Mouse (Mus musculus) MN1 (cell line): ENCODE measurements around the gene Acad12.
A peak's percentile ranks its signal among the peaks of the same experiment; 100 is the strongest.
"Not testable (repeated sequence)": the region's sequence is repeated elsewhere in the genome, so short reads cannot be mapped to it uniquely, and the experiment has no call there.

Experiments used
- DNase-seq: peaks from one replicate; pipeline ENCODE4 v3.0.0-alpha.2; 2016; ENCODE audit warnings: low spot score

The Acad12 gene

DNA sequence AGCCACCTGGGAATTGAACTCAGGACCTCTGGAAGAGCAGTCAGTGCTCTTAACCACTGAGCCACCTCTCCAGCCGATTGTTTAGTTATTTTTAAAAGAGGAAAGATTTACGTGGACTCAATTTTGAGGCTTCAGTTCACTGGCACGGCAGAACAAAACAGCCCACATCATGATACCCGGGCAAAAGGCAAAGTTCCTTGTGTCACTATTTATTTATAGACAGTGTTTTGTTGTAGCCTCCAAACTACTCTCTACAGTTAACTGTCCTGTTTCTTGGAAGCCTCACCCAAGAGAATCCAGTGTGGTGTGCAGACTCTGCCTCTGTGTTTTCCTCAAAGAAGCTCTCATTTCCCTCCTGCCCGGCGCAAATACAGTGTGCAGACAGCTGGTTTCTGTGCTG, 6.7 kb downstream of the Acad12 start:
- no peak for DNase-seq

DNA sequence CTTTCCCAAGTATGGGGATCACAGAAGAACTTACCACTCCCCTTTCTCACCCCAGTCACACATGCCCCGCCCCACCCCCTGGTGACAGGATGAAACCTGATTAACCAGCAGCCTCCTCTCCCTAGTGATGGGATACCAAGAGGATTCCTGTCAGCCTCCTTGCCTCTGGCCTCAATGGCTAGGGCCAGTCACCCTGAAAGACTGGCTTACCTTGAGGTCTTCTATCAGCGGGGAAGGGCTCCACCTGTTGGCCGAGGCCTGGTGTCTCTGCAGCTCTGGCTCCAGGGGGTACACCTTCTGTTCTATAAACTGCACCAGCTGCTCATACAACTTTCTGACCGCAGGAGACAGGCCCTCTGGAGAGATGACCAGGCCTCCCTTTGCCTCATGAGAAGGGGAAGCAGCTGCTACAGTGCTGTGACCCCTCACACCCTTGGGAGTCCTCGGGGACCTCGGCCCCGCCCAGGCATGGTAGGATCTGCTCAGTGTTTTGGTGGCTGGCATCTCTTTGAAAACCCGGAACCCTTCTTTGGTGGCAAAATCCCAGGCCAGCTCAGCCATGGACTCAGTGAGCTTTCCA, 9.1 kb downstream of the Acad12 start:
- not testable (repeated sequence) for DNase-seq

DNA sequence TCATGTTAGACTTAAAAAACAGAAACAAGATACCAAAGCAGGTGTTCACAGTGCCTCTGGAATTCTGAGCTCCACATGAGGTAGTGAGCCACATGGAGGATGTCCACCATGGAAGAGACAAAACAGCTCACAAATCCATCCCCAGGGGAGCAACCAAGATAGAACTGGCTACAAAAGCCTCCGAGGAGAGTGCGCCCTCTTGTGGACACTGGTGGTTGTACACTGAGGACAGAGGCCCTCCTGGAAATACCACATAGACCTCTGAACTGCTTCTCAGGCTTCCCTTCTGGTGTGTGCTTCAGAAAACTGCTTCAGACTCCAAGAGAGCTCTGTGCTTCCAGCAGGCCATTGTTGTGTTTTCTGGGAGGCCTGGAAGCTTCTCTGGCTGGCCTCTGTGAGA, 12.6 kb downstream of the Acad12 start:
- peak; percentile 86 for DNase-seq

DNA sequence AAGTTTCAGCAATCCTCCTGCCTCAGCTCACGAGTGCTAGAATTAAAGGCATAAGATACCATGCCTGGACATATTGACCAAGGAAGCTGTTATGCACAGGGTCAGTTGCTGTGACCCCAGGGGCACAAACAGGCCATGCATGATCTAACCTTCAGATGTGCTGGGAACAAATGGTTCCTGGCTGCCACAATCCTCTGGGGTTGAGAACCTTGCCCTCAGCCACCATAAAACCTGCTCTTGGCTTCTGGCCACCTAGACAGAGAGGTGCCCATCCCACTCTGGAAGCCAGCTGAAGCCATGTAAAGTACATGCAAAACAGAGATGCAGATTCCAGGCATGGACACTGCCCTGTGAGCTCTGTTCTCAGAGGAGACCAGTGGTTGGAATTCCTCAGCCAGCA, 14.9 kb downstream of the Acad12 start:
- not testable (repeated sequence) for DNase-seq

DNA sequence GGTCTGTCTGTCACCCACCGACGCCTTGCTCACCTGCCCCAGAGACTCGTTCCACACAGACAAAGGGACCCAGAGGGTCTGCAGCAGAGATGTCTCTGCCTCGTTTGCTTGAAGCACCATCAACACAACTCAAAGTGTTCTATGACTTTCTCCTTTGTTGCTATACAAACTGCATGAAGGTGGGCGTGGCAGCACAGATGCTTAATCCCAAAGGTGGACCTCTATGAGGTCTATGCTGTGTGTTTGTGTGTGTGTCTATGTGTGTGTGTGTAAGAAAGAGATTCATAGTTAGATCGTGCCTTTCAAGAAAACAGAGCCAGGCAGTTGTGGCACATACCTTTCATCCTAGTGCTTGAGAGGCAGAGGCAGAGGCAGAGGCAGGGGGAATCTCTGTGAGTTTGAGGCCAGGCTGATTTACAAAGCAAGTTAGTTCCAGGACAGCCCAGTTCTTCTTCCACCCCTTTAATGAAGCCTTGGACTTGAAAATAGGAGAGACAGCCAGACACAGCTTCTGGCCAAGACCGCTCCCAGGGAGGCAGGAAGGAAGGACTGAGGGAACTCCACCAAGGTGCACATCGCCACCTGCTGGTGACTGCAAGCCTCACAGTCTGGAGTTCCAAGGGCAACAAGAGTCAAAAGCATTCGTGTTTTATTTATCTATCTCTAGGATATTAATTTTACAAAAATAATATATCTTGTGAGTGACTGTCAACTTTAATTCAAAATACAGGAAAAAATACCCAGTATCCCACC, 17.0 kb downstream of the Acad12 start:
- peak; percentile 86 for DNase-seq

DNA sequence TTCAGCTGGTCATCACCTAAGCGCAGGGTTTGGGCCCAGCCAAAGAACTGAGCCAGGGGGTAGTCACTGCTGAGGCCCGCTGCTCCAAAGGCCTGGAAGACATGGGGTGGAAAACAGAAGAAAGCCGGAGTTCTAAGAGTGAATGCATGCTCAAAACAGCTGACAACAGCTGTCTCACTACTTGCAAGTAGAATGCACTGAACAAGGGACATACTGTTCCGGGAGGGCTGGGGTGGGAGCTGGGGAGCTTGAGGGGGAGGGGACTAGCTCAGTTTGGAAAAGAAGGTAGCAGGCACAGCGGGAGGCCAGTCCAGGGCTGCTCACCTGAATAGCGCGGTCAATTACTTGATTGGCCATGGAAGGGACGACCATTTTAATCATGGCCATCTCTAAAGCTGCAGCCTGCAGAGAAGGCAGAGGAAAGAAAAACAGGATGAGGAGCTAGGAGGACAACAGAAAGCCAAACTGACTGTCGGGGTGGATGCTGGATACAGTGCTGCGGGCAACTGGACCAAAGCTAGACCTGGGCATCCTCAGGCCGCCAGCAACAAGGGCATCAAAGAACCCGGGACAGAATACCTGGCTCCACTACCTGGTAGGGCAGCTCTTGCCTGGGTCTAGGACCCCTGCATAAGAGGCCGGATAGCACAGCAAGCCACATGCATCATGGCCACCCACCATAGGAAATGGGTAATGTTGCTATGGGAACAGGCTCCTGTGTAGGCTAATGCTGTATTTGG, 19.7 kb downstream of the Acad12 start:
- DNase-seq: no peak

DNA sequence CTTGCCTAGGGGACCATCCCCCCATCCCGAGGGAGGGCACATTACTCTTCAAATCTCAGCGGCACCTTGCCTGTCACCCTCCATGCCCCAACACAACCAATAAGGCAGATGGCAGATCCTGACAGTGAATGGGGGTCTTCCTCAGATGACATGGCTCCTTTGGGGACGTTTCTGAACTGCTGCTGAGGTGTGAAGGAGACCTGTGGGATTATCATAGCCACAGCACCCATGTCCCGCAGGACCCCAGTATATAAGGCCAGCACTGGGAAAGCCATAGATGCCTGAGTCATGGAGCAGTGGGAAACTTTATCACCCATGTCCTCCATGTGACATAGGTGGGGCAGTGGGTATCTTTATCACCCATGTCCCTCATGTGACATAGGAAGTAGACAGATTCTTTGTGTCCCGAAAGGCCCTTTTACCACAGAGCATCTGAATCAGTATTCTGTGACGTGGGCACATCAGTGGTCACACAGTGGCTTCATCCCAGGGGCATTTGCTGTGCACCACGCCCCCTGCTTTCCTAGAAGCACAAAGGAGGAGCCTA, 20.7 kb downstream of the Acad12 start:
- no peak for DNase-seq

DNA sequence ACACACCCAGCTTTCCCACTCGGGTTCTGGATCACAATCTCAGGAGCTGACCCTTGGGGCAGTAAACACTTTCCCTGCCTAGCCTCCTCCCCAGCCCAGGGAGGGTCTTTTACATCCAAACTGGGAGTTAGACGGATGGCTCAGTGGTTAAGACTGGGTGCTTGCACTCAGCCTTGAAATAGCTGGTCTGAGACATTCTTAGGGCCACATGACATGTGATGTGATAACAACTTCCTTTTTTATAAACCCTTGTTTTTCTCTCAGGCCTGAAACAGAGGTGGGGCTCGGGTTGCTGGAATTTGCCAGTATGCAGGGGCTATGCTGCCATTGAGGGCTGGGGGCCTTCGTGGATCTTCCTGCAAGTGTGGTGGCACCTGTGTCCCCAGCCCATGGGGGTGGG, 21.4 kb downstream of the Acad12 start:
- no peak for DNase-seq

DNA sequence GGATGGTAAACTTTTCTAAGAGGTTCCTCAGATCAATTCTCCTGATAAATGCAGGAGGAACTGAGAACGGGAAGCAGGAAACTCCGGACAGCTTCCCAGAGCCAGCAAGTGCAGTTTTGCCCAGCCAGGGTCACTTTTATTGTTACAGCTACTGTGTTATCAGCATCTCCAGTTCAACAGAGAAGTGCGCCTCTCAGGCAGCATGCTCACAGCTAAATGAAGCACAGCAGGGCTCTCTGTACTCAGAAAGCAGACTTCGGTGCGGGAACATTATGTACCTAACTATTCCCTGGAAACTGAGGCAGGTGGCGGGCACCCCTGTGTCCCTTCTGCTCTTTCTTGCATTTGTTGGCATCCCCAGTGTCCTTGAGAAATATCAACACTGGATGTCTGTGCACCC, 22.5 kb downstream of the Acad12 start:
- no peak for DNase-seq

DNA sequence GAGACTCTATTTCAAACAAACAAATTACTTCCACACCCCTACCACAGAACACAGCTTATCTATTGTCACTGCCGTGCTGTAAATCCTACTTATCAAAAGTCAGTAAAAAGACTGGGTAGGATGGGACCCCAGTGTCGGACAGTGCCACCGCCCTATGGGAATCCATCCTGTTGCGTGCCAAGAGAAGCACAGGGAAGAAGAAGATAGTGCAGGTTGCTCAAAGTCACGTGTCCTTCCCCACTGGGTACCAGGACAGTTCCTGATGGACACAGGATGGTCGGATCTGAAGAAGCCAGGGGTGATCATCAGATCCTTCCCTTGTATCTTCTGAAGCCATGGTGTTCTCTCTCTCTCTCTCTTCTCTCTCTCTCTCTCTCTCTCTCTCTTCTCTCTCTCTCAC, 23.0 kb downstream of the Acad12 start:
- DNase-seq: no peak

DNA sequence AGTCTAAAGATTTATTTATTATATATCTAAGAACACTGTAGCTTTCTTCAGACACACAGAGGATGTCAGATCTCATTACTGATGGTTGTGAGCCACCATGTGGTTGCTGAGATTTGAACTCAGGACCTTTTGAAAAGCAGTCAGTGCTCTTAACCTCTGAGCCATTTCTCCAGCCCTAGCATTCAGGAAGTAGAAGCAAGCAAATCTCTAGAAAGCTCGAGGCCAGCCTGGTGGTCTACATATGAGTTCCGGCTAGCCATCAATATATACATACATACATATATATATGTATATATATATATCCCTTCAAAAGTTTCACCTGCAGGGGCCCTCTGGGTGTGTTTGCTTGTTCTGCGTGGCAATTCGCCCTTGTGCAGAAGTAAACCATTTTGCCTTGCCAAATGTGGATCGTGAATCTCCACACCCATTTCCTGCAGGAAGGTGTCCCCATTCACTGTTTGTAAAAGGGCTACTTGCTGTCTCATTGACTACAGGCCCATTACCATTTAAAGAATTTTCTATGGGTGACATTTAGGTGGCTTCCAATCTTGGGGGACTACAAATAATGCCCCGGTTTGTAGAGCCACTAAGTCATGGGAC, 23.9 kb downstream of the Acad12 start:
- DNase-seq: no peak

DNA sequence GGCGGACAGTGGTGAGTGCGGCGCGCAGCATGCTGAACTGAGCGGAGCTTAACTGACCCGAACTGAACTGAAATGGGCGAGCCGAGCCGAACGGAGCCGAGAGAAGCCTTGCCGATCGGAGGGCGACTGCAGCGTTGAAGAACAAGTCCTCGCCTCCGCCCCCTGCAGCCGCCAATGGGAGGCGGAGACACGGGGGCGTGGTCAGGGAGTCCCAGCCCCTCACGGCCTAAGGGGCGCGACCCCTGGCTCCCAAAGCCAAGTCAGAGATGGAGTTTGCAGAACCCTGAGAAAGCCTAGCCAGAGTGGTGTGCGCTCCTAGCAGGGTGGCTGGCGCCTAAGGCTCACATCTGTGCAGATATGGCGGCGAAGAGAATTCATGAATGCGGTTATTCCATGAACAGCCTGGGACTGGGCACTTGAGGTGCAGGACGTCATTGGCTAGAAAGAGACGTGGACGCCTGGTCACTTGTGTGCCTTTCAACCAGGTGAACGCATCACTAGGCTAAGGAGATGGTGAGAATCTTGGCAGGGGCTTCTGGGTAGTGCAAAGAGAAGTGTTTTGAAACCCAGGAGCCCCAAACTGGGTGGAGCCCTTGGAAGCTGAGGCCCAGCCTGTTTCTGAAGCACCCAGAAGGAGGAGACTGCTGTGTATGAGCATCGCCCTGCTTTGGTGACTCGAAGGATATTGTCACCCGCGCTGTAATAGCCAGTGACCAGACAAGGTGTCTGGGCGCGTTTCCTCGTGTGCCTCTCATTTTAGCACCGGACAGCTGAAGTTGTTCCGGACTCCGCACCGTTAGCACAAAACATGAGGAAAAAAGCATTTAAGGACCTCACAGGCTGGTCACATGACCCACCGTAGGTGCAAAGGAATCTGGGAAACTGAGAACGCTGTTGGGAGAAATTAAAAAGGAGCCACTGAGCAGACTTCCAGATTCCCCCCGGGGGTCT, 25.0 kb downstream of the Acad12 start, which contains the start of gene Aldh2:
Aldh2 (minus strand) TSS at position 374 of the 951 bp plus-strand sequence.
- peak; percentile 82 for DNase-seq

DNA sequence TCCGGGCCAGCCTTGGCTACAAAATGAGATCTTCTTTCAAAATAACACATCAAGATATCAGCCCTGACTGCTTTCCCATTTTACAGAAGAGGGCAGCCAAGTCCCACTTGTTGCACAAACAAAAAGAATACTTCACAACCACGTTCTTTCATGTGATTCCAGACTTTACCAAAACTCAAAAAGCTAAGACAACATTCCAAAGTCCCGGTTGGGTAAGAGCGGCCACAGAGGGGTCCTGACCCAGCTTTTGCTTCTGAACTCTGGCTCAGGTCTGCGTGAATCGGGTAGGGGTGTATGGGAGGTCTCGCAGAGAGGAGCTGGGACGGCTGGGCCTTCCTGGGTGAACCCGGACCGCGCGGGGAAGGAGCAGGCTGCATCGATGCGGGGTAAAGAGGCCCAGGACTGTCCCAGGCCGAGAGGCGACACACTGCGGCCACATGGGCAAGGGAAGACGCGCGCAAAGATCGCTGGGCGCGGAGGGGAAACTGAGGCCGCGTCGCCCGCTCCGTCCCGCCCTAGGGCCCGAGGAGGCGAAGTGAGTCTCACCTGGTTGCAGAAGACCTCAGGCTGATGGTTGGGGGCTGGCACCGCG, 25.8 kb downstream of the Acad12 start:
- no peak for DNase-seq

DNA sequence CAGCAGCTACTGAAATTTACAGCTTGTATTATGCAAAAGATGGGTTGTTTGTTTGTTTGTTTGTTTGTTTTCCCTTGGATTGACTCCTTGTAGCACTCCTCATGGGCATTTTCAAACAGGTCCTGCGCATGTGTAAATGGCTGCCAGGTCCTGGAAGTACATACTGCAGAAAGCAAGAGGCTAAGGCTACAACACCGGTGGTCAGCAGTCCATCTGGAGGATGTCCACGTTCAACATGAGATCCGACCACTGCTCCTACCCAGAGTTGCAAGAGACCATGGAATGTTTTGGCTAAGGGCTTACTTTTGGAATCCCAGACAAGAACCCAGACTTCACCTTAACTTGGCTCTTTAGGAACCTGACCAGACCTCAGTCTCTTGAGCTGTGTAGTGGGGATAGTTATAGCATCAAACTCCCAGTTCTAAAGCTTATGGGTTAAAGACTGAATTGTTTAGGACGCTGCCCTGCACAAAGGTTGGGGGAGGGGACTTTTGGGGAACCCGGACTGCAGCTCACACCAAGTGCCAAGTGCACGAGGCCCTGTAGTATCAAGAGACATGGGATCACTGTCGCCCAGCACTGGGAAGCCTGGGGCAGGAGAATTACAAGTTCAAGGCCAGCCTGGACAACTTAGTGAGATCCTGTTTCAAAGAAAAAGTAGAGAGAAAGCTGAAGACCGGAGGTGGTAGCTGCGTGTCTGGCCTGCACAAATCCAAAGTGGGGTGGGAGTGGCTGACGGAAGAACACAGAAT, 26.5 kb downstream of the Acad12 start:
- DNase-seq: no peak

DNA sequence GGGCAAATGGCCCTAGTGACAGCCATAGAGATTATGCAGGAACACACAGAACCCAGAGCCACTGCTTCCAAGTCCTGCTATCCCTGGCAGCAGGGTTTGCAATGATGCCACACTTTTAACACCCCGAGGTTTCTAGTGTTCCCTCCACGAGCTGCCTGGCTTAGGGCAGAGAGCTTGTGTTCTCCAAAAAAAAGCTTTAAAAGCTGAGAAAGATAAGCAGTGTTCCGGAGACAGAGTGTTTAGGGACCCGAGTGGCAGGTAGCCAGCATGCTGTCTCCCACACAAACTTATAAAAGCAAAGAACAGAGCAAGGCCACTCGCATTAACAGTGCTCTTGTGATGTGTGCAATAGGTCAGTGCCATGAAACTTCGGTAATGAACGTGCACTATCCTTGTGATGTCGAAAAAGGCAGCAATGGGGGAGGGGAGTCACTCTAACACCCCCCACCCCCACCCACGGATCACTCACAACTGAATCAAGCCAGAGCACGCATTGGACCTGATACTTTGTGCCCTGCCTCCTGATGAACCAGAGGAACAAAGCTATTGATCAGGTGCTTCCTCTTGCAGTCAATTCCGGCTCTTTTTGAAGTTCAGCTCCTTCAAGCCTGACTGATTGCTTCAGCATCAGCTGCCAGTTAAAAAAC, 27.2 kb downstream of the Acad12 start:
- no peak for DNase-seq

DNA sequence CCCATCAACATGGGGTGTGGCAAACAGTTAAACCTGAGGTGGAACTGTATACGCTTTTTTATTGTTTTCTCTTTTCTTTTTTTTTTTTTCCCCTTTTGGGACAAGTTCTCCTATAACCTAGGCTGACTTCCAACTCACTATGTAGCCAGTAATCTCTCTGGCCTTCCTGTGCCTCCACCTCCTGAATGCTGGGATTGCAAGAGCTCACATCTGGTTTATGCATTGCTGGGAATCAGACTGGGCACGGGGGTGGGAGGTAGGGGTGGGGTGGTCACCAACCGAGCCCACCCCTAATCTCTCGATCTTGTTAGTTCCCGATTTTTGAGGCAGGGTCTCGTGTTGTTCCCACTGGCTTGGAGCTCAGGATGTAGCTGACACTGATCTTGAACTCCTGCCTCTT, 28.8 kb downstream of the Acad12 start:
- no peak for DNase-seq

DNA sequence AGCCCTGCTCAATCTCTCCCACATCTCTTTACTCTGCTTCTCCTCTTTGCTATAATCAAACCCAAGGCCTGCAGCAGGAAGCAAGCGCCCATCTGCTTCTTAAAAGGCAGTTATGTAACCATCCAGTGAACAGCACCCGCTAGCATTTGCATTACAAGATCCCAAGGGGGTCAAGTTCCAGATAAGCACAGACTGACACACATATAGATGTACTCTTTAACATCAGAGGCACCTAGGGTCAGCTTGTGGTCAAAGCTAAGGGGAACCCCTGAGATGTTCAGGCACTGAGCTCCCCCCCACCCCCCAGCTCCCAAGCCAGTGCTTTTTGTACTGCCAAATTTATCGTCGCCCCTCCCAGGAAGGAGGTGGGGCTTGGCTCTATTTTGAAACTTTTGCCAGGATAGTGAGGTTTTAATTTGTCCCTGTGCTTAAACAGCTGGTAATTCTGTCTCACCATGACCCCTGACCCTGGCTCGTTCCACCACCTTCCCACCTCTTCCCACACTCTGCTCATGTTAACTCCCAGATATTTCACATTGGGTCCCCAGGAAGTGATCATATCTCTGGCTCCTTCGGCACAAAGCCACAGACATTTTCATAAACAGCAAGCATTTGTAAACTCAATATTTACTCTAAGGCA, 32.2 kb downstream of the Acad12 start:
- DNase-seq: no peak

DNA sequence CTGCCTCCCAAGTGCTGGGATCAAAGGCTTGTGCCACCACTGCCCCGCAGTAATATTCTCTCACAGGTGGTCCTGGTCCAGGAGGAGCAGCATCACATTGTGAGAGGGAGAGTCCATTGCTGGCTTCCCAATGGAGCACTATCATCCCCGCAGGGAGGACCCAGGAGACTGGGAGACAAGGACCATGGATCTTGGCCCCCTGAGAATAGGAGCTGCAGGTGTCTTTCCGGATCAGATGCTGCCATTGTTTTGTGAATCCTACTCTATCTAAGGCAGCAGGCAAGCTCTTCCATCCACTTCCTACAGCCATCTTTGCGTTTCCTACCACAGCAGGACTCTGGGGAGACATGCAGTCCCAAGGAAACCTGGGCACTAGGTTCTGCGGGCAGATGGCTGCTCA, 33.0 kb downstream of the Acad12 start:
- no peak for DNase-seq

DNA sequence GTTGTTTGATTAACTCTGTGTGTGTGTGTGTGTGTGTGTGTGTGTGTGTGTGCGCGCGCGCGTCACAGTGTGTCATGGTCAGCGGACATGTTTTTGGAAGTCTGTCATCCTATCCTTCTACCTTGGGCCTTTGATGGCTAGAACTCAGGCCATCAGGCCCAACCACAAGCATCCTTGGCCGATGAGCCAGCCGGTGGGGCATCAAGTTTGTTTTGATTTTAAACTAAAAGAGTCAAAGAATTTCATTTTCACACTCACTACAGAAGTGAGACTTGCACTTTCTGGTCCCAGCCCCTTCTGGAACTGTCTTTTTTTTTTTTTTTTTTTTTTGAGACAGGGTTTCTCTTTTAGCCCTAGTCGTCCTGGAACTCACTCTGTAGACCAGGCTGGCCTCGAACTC, 33.7 kb downstream of the Acad12 start:
- DNase-seq: no peak
